Mouse (Mus musculus): Measurements from ENCODE around the gene Olfr1328.

- no peak for TF ChIP-seq GATA1 (IDR thresholded peaks at IDR 0.05; ENCODE audit: low read length)
- no peak for TF ChIP-seq TAL1 (IDR thresholded peaks at IDR 0.05; ENCODE audit: low read length)
Observed at GRCm38 (mm10) chr4:118967711-118968110, 29.3 kb upstream of the Olfr1328 start.
